Mouse (Mus musculus) midbrain, postnatal 0 days (tissue): ENCODE results near the gene Nol4l. TPM values are rescaled to one million over a fixed set of nuclear protein-coding genes. Genes with fewer than 3 reads are reported as not detected.

Experiments used
- ATAC-seq: fragments of 200-750 bp; cut with Nextera tagmentation; 2 replicates; pipeline ENCODE4 v1.8.0; 2017; ENCODE audit warnings: moderate number of reproducible peaks, mild to moderate bottlenecking, moderate TSS enrichment, moderate library complexity; ENCODE audit not compliant: low FRiP score
- DNase-seq: peaks from one replicate; pipeline ENCODE4 v3.0.0-alpha.2; 2015; ENCODE audit warnings: low spot score
- H3K27ac ChIP-seq: fragments of 300-500 bp; sonication (generic); 2 replicates; pipeline ENCODE4 v1.5.1; 2014; ENCODE audit warnings: low read depth, mild to moderate bottlenecking, low read length, mixed read lengths
- H3K27me3 ChIP-seq: fragments of 300-500 bp; sonication (generic); 2 replicates; pipeline ENCODE4 v1.6.1; 2014; ENCODE audit warnings: low read length, control low read depth, mixed read lengths; ENCODE audit not compliant: insufficient read depth
- H3K36me3 ChIP-seq: fragments of 300-500 bp; sonication (generic); 2 replicates; pipeline ENCODE4 v1.6.1; 2014; ENCODE audit warnings: low read length, control low read depth, mixed read lengths; ENCODE audit not compliant: insufficient read depth
- H3K4me1 ChIP-seq: fragments of 300-500 bp; sonication (generic); 2 replicates; pipeline ENCODE4 v1.6.1; 2014; ENCODE audit warnings: mild to moderate bottlenecking, control low read depth, antibody characterized with exemption, low read length, mixed read lengths; ENCODE audit not compliant: insufficient read depth
- H3K4me2 ChIP-seq: fragments of 300-500 bp; sonication (generic); 2 replicates; pipeline ENCODE4 v1.6.1; 2014; ENCODE audit warnings: low read depth, mild to moderate bottlenecking, low read length, mixed read lengths; ENCODE audit not compliant: poor library complexity, severe bottlenecking
- H3K4me3 ChIP-seq: fragments of 300-500 bp; sonication (generic); 2 replicates; pipeline ENCODE4 v1.5.1; 2014; ENCODE audit warnings: low read depth, mild to moderate bottlenecking, low read length, moderate library complexity
- H3K9ac ChIP-seq: fragments of 300-500 bp; sonication (generic); replicated peaks from 2 replicates; pipeline ENCODE4 v1.6.1; 2014; ENCODE audit warnings: mild to moderate bottlenecking, low read length, moderate library complexity, mixed read lengths; ENCODE audit not compliant: poor library complexity, severe bottlenecking
- H3K9me3 ChIP-seq: fragments of 300-500 bp; sonication (generic); 2 replicates; pipeline ENCODE4 v1.6.1; 2016; ENCODE audit warnings: low read length, control low read depth
- CTCF ChIP-seq: IDR thresholded peaks from 2 replicates; pipeline ENCODE4 v1.5.1; 2016; ENCODE audit warnings: antibody characterized with exemption, mild to moderate bottlenecking
- WGBS: fragments of 180-500 bp; shearing (Covaris S2); extraction: QIAGEN DNeasy Blood & Tissue Kit; methylation state at CpG from one replicate; pipeline ENCODE4 v1.1.7; 2014; 5-methylcytosine and 5-hydroxymethylcytosine counted together
- polyA plus RNA-seq: library from polyadenylated mRNA; unstranded; fragments of >200 nt; fragmentation: Nextera tagmentation; extraction: Ambion mirVana; gene quantifications from 2 replicates; pipeline ENCODE4 v1.2.1, GENCODE M21; 2015
- total RNA-seq: library from RNA; depleted of rRNA; stranded (reverse); fragments of >200 nt; gene quantifications from 2 replicates; pipeline ENCODE4 v1.2.3, GENCODE M21; 2014

Gene Nol4l
- total and polyA plus RNA-seq, 2 experiments from 2014 or later, result 26.4 to 97.7 TPM

DNA sequence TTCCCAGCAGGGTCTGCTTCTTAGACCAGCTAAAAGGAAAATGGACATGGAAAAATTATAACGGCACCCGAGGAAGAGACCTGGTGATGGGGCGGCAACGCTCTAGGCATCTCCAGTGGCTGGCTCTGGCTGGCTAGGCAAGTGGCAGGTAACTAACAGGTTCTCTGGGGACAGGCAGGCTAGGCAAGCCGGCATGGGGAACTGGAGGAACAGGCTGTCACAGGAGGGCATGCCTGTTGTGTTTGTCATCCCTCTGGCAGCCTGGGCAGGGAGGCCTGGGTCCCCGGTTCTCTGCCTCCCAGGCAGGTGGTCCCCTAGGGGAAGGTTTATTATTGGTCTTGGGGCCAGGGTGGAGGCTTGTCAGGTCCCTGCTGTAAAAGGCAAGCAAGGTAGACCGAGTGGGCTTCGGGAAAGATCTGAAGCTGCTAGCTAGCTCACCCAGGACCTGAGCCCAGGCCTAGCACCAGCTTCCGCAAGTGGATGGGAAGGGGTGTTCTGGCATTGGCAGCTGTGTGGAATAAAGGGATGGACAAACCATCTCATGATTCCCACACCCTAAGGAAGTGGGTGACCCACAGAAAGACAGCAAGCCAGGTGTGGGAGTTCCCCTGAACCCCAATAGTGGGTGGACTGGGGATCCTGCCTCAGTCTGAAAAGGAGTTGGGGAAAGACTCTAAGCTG lies 2.8 kb downstream of the Nol4l start:
- DNase-seq, result no peak
- Histone ChIP-seq H3K9me3 (no peaks in the 10 kb centered on the region), H3K9ac (peak overlapping the region; percentile 98), H3K36me3 (no peaks in the 10 kb centered on the region), H3K4me3 (peak overlapping the region; percentile 95), H3K4me2 (peak overlapping the region; percentile 95), H3K27ac (peak overlapping the region; percentile 79), H3K27me3 (no peaks in the 10 kb centered on the region), H3K4me1 (peaks cover 2% of the 10 kb centered on the region; the same call in 1 of the 2 replicates)
- WGBS, result 39% methylated on average over 9 of the region's 9 CpGs
- no peak for ATAC-seq
- no peak for TF ChIP-seq CTCF

DNA sequence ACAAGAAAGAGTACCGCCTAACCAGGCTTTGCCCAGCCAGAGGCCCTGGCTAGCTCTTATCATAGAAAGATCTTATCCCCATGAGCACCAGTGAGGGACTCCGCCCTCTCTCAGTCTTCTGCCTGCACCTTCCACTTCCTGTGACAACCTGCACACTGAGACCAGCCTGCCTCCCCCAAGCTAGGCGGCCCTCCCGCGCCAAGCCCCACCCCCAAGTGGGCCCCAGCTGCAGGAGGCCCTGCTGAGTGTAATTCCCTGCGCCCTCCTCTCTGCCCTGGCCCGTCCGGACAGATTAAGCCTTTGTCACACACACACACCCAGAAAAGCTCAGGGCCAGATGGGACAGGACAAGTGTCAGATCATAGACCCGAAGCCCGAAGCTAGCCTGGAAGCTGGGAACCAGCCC lies 3.9 kb downstream of the Nol4l start:
- H3K27me3 ChIP-seq, result no peaks in the 10 kb centered on the region
- WGBS, result 17% methylated on average over 10 of the region's 10 CpGs
- no peak overlapping the region for H3K4me3 ChIP-seq
- ATAC-seq, result no peak
- H3K27ac ChIP-seq, result no peak overlapping the region
- DNase-seq, result no peak
- H3K9ac ChIP-seq, result no peak overlapping the region
- no peak for TF ChIP-seq CTCF
- H3K36me3 ChIP-seq, result no peaks in the 10 kb centered on the region
- peak overlapping the region; percentile 95; the same call in 1 of the 2 replicates for H3K4me2 ChIP-seq
- H3K9me3 ChIP-seq, result no peaks in the 10 kb centered on the region
- peaks cover 2% of the 10 kb centered on the region; the same call in 1 of the 2 replicates for H3K4me1 ChIP-seq

- H3K4me1 ChIP-seq, result peaks cover 2% of the 10 kb centered on the region; the same call in 1 of the 2 replicates
- WGBS, result 67% methylated on average over 2 of the region's 2 CpGs
- no peak overlapping the region for H3K9ac ChIP-seq
- H3K9me3 ChIP-seq, result no peaks in the 10 kb centered on the region
- H3K4me3 ChIP-seq, result no peak overlapping the region
- H3K27me3 ChIP-seq, result no peaks in the 10 kb centered on the region
- H3K36me3 ChIP-seq, result no peaks in the 10 kb centered on the region
- DNase-seq (no peak), ATAC-seq (no peak)
- TF ChIP-seq CTCF, result no peak
- no peak overlapping the region for H3K4me2 ChIP-seq
- no peak overlapping the region for H3K27ac ChIP-seq
Measured at GRCm38 (mm10) chr2:153524727-153525126, 5.0 kb downstream of the Nol4l start.

DNA sequence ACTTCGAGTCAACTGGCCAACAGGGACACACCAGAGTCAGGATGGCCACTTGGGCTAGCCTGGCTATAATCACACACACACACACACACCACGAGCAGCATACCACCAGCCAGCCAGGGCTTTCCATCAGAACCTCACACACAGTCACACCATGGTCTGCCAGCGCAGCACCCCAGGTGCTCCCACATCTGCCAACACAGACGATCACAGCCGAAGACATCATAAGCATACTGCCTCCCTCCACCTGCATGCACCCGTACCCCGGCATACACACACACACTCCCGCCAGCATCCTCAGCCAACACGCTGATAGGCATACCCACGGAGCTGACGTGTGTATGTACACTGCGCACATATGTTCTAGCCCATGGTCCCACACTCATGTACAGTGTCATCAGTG lies 6.1 kb downstream of the Nol4l start:
- DNase-seq (no peak), ATAC-seq (no peak)
- H3K4me2 ChIP-seq, result no peak overlapping the region
- H3K9ac ChIP-seq, result no peak overlapping the region
- H3K4me3 ChIP-seq, result no peak overlapping the region
- H3K4me1 ChIP-seq, result peaks cover 2% of the 10 kb centered on the region; the same call in 1 of the 2 replicates
- no peaks in the 10 kb centered on the region for H3K9me3 ChIP-seq
- no peaks in the 10 kb centered on the region for H3K36me3 ChIP-seq
- 83% methylated on average over 12 of the region's 12 CpGs for WGBS
- H3K27ac ChIP-seq, result no peak overlapping the region
- TF ChIP-seq CTCF, result no peak
- no peaks in the 10 kb centered on the region for H3K27me3 ChIP-seq

DNA sequence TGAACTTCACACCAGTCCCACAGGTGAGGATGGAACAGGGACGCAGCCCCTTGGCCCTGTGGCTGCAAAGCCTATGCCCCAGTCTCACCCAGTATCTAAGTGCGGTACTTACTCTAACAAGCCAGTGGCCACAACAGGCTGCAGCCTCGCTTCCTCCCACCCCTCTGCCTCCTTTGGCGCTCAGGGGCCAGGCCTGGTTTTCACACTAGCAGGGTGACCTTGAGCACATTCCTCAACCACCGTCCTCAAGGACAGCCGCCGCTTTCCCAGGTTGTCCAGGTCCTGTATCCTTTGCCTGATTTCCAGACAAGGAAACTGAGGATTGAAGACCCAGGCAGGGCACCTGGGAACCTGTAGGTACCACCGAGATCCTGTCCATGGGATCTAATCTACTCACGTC lies 6.6 kb downstream of the Nol4l start:
- H3K4me2 ChIP-seq, result no peak overlapping the region
- no peak for TF ChIP-seq CTCF
- H3K4me1 ChIP-seq, result peaks cover 2% of the 10 kb centered on the region; the same call in 1 of the 2 replicates
- H3K36me3 ChIP-seq, result no peaks in the 10 kb centered on the region
- H3K9me3 ChIP-seq, result no peaks in the 10 kb centered on the region
- 80% methylated on average over 9 of the region's 9 CpGs for WGBS
- DNase-seq (no peak), ATAC-seq (no peak)
- H3K4me3 ChIP-seq, result no peak overlapping the region
- no peak overlapping the region for H3K27ac ChIP-seq
- no peaks in the 10 kb centered on the region for H3K27me3 ChIP-seq
- no peak overlapping the region for H3K9ac ChIP-seq

- no peak overlapping the region for H3K4me2 ChIP-seq
- no peak overlapping the region for H3K9ac ChIP-seq
- H3K27ac ChIP-seq, result no peak overlapping the region
- H3K36me3 ChIP-seq, result no peaks in the 10 kb centered on the region
- 27% methylated on average over 4 of the region's 4 CpGs for WGBS
- no peak overlapping the region for H3K4me3 ChIP-seq
- TF ChIP-seq CTCF, result no peak
- ATAC-seq (no peak), DNase-seq (no peak)
- H3K9me3 ChIP-seq, result no peaks in the 10 kb centered on the region
- no peaks in the 10 kb centered on the region for H3K27me3 ChIP-seq
- peaks cover 2% of the 10 kb centered on the region; the same call in 1 of the 2 replicates for H3K4me1 ChIP-seq
Measured at GRCm38 (mm10) chr2:153522270-153522669, 7.5 kb downstream of the Nol4l start.
